Mouse (Mus musculus): ENCODE results near the gene Pabpn1. TPM values are rescaled to one million over a fixed set of nuclear protein-coding genes. Genes with fewer than 3 reads are reported as not detected.
A peak's percentile ranks its signal among the peaks of the same experiment; 100 is the strongest.

Pabpn1 gene
- polyA plus RNA-seq, 1 experiment from 2014 or later: 163 TPM

DNA sequence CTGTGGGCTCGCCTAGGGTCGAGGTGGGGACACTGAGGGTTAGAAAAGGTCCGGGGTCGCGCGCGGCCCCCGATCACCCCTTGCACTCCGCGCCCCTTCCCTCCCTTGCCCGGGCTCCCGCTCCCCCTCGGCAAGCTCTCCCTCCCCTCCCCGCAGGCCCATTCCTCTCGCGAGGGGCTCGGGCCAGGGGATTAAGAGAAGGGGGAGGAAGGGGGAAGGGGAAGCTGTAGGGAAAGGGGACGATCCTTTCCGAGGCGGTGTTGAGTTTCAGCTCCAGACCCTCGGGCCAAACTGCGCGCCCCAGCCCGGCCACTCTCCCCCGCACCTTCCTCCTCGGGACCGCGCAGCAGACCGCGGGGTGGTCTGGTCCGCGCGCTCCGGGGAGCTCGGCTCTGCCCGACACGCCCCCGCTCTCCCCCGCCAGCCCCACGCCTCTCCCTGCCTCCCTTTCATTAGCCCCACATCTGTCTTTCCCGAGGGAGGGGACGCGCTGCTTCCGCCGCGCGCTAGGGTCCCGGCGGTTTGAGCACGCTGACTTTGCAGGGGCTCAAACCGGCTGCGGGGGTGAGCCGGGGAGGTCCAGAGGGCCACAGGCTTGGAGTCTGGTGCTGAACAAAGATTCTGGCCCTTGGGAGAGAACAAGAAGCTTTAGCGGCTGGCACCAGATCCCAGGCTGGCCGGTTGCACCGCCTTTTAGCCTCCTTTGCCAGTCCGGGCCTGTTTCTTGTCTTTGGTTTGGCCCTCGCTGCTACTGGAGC, 34.3 kb downstream of the Pabpn1 start:
- Histone ChIP-seq H3K4me1 (ENCODE audit: control insufficient read depth, insufficient read depth, low read length) (peaks cover 26% of the 10 kb centered on the region), H3K4me2 (ENCODE audit: low read length) (peak overlapping the region; percentile 95), H3K9ac (ENCODE audit: low read depth, low read length) (peak overlapping the region; percentile 79), H3K9me3 (replicated peaks; ENCODE audit: control insufficient read depth, low read length, poor library complexity, severe bottlenecking) (no peaks in the 10 kb centered on the region), H3K36me3 (ENCODE audit: control insufficient read depth, insufficient read depth, low read length) (no peaks in the 10 kb centered on the region), H3K4me3 (ENCODE audit: low read depth, low read length) (peak overlapping the region; percentile 54), H3K27ac (ENCODE audit: low read length) (peak overlapping the region; percentile 87), H3K27me3 (ENCODE audit: control insufficient read depth, insufficient read depth, low read depth, low read length) (no peaks in the 10 kb centered on the region)
- peak; percentile 63 for ATAC-seq
- WGBS: under 1% methylated on average over 34 of the region's 58 CpGs

DNA sequence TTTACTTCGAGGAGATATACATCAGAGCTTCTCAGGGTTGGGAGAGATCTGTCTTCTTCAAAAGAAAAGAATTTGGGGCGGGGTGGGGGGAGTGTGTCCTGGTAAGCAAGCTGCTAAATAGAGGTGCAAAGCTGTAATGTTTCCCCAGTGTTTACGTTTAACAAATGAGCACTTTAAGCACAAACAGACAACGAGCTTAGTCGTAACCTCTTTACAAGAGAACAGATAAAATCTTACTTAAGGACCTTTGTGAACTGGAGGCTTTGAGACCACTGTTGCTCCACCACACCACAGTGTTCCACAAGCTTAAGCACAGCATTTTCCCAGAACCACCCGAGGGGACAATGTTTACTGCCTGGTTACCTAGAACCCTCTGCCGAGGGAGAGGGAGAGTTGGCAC, 35.0 kb downstream of the Pabpn1 start:
- 17% methylated on average over 7 of the region's 7 CpGs for WGBS
- H3K27ac ChIP-seq (ENCODE audit: low read length): peak overlapping the region; percentile 87
- no peak overlapping the region; the same call in 1 of the 2 replicates for H3K4me3 ChIP-seq (ENCODE audit: low read depth, low read length)
- H3K4me1 ChIP-seq (ENCODE audit: control insufficient read depth, insufficient read depth, low read length): peaks cover 26% of the 10 kb centered on the region
- no peaks in the 10 kb centered on the region for H3K27me3 ChIP-seq (ENCODE audit: control insufficient read depth, insufficient read depth, low read depth, low read length)
- no peak for ATAC-seq
- H3K9ac ChIP-seq (ENCODE audit: low read depth, low read length): peak overlapping the region; percentile 79
- peak overlapping the region; percentile 95 for H3K4me2 ChIP-seq (ENCODE audit: low read length)
- H3K36me3 ChIP-seq (ENCODE audit: control insufficient read depth, insufficient read depth, low read length): no peaks in the 10 kb centered on the region
- no peaks in the 10 kb centered on the region for H3K9me3 ChIP-seq (replicated peaks; ENCODE audit: control insufficient read depth, low read length, poor library complexity, severe bottlenecking)

DNA sequence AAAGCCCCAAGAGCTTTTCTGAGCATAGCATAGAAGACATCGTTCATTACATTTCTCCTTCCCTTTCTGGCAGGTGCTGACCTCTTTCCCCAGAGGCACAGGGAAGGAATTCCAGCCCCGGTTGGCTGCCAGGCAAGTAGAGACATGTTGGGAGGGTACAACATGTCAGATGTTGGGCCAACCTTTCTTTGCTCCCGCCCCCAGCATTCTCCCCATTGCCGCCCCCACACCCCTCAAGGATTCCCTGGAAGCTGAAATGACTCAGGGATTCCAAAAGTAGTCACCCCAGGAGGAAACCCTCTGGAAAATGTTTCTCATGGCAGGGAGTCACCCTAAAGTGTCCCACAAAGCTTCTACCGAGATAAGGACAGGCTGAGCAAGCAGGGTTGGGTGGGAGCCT, 37.5 kb downstream of the Pabpn1 start:
- 87% methylated on average over 5 of the region's 5 CpGs for WGBS
- Histone ChIP-seq H3K4me2 (ENCODE audit: low read length) (no peak overlapping the region), H3K4me1 (ENCODE audit: control insufficient read depth, insufficient read depth, low read length) (peaks cover 25% of the 10 kb centered on the region), H3K36me3 (ENCODE audit: control insufficient read depth, insufficient read depth, low read length) (no peaks in the 10 kb centered on the region), H3K27ac (ENCODE audit: low read length) (no peak overlapping the region), H3K9me3 (replicated peaks; ENCODE audit: control insufficient read depth, low read length, poor library complexity, severe bottlenecking) (no peaks in the 10 kb centered on the region), H3K4me3 (ENCODE audit: low read depth, low read length) (no peak overlapping the region), H3K9ac (ENCODE audit: low read depth, low read length) (no peak overlapping the region), H3K27me3 (ENCODE audit: control insufficient read depth, insufficient read depth, low read depth, low read length) (no peaks in the 10 kb centered on the region)
- ATAC-seq: no peak

DNA sequence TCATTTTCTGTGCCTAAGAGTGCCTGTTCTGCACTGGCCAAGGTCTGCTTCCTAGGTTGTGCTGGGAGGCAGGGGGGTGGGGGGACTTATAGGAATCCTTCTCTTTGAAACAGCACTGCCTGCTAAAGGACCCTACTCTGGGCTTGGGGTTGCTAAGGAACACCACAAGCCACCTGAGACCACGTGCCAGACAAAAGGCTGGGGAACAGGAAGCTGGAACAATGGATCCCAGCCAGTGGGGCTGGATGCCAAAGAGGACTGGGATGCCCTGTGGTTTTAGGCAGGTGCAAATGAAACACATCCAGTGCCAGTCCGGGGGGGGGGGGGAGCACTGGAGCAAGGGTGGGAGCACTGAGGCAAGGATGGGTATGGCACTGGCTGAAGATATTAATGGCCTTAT, 38.1 kb downstream of the Pabpn1 start:
- ATAC-seq: no peak
- 22% methylated on average over 2 of the region's 2 CpGs for WGBS

DNA sequence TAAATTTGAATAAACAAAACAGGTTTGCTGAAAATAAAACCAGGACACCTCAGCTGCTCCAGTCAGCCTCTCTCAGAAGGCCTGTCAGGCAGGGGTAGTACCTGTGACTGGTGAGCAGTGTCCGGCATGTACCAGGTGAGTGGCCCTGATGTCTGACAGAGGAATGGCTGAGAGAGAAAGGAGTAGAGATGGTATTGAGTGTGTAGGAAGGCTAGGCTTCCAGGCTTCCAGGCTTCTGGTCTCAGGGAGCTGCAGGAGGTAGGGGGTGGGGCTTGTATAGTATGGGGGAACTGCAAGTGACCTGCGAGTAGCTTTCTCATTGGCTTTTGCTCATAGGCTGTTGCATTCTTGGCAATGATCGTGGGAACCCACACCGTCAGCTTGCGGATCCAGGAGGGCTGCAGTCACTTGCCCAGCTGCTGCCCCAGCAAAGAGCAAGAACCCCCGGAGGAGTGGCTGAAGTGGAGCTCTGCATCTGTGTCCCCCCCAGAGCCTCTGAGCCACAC, 40.4 kb downstream of the Pabpn1 start, which contains the start of gene Il25:
Gene Il25, plus strand, starts transcription at position 51 of the 506 bp plus-strand sequence.
- ATAC-seq: no peak
- no peak within 1 kb of the TSS for H3K4me3 ChIP-seq (ENCODE audit: low read depth, low read length)
- H3K27ac ChIP-seq (ENCODE audit: low read length): no peak within 1 kb of the TSS
- WGBS: 37% methylated on average over 6 of the region's 6 CpGs
- no peaks in the 10 kb centered on the region for H3K27me3 ChIP-seq (ENCODE audit: control insufficient read depth, insufficient read depth, low read depth, low read length)
- no peak within 1 kb of the TSS for H3K4me2 ChIP-seq (ENCODE audit: low read length)
- H3K9me3 ChIP-seq (replicated peaks; ENCODE audit: control insufficient read depth, low read length, poor library complexity, severe bottlenecking): no peaks in the 10 kb centered on the region
- no peaks in the 10 kb centered on the region for H3K36me3 ChIP-seq (ENCODE audit: control insufficient read depth, insufficient read depth, low read length)
- no peak within 1 kb of the TSS for H3K9ac ChIP-seq (ENCODE audit: low read depth, low read length)
- peaks cover 6% of the 10 kb centered on the region; the same call in 1 of the 2 replicates for H3K4me1 ChIP-seq (ENCODE audit: control insufficient read depth, insufficient read depth, low read length)

More for the DNA sequence above, 38.1 kb downstream of the Pabpn1 start:
- Histone ChIP-seq H3K4me2 (ENCODE audit: low read length) (no peak overlapping the region), H3K27me3 (ENCODE audit: control insufficient read depth, insufficient read depth, low read depth, low read length) (no peaks in the 10 kb centered on the region), H3K4me1 (ENCODE audit: control insufficient read depth, insufficient read depth, low read length) (peaks cover 21% of the 10 kb centered on the region), H3K9ac (ENCODE audit: low read depth, low read length) (no peak overlapping the region), H3K36me3 (ENCODE audit: control insufficient read depth, insufficient read depth, low read length) (no peaks in the 10 kb centered on the region), H3K27ac (ENCODE audit: low read length) (no peak overlapping the region), H3K9me3 (replicated peaks; ENCODE audit: control insufficient read depth, low read length, poor library complexity, severe bottlenecking) (no peaks in the 10 kb centered on the region), H3K4me3 (ENCODE audit: low read depth, low read length) (no peak overlapping the region)

DNA sequence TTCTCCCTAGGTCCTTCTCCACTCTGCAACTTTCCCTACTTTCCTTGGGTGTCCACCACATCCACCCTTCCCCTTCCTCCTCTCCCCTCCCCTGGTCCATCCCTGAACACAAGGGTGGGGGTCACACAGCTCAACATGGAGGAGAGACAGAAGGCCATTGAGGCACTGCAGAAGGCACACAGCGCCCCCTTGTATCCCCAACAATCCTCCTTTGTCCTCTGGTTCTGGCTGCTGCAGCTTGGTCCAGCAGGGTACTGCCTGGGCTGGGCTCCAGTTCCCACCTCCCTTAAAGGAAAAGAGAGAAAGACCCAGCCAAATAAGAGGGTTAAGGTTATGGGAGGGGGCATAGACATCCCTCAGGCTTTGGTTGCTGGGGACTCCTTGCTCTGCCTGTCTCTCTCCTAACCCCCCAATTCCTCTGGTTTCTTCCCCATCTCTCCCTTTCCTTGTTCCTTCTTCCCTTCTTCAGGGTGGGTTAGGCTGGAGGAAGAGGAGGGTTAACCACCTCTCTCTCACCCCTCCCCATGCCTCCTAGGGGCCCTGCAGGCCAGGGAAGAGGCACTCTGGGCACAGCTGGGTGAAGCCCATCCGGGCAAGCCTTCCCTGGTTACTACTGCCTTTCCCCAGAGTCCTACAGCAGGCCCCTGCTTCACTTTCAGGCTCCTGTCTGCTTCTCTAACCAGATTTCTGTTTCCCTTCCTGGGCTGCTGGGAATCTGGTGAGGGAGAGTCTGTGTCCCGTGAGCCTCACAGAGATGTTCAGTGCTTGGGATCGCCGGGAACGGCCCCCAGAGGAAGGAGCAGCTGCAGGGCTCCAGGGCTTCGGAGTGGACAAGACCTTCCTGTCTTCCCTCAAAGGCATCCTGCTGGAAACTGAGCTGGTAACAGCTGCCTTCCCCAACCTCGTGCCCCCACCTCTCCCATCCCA, 43.9 kb downstream of the Pabpn1 start, which contains the start of gene Cmtm5:
Gene Cmtm5, plus strand, starts transcription at position 358 of the 927 bp plus-strand sequence.
- Histone ChIP-seq H3K9me3 (replicated peaks; ENCODE audit: control insufficient read depth, low read length, poor library complexity, severe bottlenecking) (no peaks in the 10 kb centered on the region), H3K4me2 (ENCODE audit: low read length) (peak within 1 kb of the TSS; percentile 15; the same call in 1 of the 2 replicates), H3K27me3 (ENCODE audit: control insufficient read depth, insufficient read depth, low read depth, low read length) (no peaks in the 10 kb centered on the region), H3K36me3 (ENCODE audit: control insufficient read depth, insufficient read depth, low read length) (no peaks in the 10 kb centered on the region), H3K9ac (ENCODE audit: low read depth, low read length) (peak within 1 kb of the TSS; percentile 2; the same call in 1 of the 2 replicates), H3K4me3 (ENCODE audit: low read depth, low read length) (no peak within 1 kb of the TSS), H3K27ac (ENCODE audit: low read length) (peak within 1 kb of the TSS; percentile 53), H3K4me1 (ENCODE audit: control insufficient read depth, insufficient read depth, low read length) (no peaks in the 10 kb centered on the region)
- peak; percentile 66 for ATAC-seq
- 28% methylated on average over 8 of the region's 8 CpGs for WGBS

DNA sequence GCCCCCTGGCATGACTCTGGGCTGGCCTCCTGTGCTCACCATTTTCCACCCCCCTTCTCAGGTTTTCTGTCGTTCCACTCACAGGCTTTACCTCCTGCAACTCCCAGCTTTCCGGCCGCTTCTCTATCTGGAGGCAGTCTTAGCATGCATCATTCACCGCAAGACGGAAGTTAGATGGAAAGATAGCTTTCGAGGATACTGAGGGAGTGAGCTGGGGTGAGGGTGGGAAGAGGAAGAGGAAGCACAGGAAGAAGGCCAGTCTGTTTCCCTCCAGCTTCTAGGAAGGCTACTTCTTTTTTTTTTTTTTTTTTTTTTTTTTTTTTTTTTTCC, 44.5 kb downstream of the Pabpn1 start:
- Histone ChIP-seq H3K27ac (ENCODE audit: low read length) (peak overlapping the region; percentile 53; the same call in 1 of the 2 replicates), H3K4me3 (ENCODE audit: low read depth, low read length) (no peak overlapping the region), H3K36me3 (ENCODE audit: control insufficient read depth, insufficient read depth, low read length) (no peaks in the 10 kb centered on the region), H3K27me3 (ENCODE audit: control insufficient read depth, insufficient read depth, low read depth, low read length) (no peaks in the 10 kb centered on the region), H3K4me2 (ENCODE audit: low read length) (no peak overlapping the region), H3K9me3 (replicated peaks; ENCODE audit: control insufficient read depth, low read length, poor library complexity, severe bottlenecking) (no peaks in the 10 kb centered on the region), H3K4me1 (ENCODE audit: control insufficient read depth, insufficient read depth, low read length) (no peaks in the 10 kb centered on the region), H3K9ac (ENCODE audit: low read depth, low read length) (no peak overlapping the region)
- no peak for ATAC-seq
- WGBS: 62% methylated on average over 6 of the region's 6 CpGs

DNA sequence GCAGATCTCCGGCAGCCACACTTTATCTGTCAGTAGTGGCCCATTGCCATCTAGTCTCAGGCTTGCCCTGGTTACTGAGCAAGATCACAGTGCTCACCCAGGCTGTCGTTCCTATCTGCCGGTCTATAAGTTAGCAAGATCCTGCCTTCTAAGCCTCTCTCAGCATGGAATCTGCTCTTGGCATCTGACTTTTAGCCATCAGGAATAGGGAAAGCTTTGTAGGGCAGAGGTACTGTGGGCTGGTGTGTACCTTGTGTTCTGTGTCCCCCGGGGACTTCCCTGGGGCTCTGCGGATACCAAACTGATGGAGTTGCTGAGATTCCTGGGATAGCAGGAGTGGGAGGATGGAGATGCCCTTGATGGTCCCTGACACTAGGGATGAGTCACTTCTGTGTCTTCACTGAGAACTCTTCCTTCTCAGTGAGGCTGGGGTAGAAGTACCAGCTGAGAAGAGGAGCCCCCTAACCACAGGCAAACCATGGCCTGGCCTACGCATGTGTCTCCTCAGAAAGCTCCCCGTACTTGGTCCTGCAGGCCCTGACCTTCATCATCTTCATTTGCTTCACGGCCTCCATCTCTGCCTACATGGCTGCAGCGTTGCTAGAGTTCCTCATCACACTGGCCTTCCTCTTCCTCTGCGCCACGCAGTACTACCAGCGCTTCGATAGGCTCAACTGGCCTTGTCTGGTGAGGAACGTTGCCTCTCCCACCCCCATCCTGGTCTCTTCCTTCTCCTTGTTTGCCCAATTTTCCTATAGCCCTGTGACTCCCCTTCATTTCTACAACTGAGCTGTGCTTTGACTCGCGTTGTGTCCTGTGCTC, 45.3 kb downstream of the Pabpn1 start:
- Histone ChIP-seq H3K36me3 (ENCODE audit: control insufficient read depth, insufficient read depth, low read length) (no peaks in the 10 kb centered on the region), H3K4me1 (ENCODE audit: control insufficient read depth, insufficient read depth, low read length) (no peaks in the 10 kb centered on the region), H3K4me2 (ENCODE audit: low read length) (no peak overlapping the region), H3K27ac (ENCODE audit: low read length) (no peak overlapping the region), H3K9me3 (replicated peaks; ENCODE audit: control insufficient read depth, low read length, poor library complexity, severe bottlenecking) (no peaks in the 10 kb centered on the region), H3K9ac (ENCODE audit: low read depth, low read length) (no peak overlapping the region), H3K27me3 (ENCODE audit: control insufficient read depth, insufficient read depth, low read depth, low read length) (no peaks in the 10 kb centered on the region), H3K4me3 (ENCODE audit: low read depth, low read length) (no peak overlapping the region)
- no peak for ATAC-seq
- 92% methylated on average over 16 of the region's 16 CpGs for WGBS

Data from midbrain, embryonic 16.5 days (tissue).